Mouse (Mus musculus) naive thymus-derived CD4-positive, alpha-beta T cell, adult 2 months (primary cell): Measurements from ENCODE around the gene Mrpl51.

ENCODE experiments used
- DNase-seq: peaks from one replicate; pipeline ENCODE4 v3.0.0-alpha.2; 2011; ENCODE audit warnings: low read depth

The Mrpl51 gene

GRCm38 (mm10) chr6:125191332-125192015 is at the start of gene Mrpl51, which contains the start of gene Ncapd2:
TSS of gene Mrpl51 (plus strand) at chr6:125191801.
TSS of gene Ncapd2 (minus strand) at chr6:125191701.
- DNase-seq: peak; percentile 99

DNA sequence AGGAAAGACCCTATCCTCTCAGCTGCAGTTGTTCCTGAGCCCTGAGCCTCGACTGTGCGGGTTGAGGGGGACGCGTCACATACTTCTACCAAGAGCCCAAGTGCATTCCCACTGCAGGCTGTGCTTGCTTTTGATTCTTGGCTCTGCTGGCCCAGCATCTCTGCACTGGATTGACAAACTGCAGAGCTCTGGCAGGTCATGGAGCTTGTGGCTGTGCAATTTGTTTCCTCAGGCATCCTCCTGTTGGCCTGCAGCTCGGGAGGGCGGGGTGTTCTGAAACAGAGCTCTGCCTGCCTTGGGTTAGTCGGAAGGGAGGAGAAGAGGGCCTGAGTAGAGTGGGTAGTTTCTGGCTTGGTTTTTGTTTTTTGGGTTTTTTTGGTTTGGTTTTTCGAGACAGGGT is 49.2 kb upstream of the Mrpl51 start:
- no peak for DNase-seq

- no peak for DNase-seq
Observed at GRCm38 (mm10) chr6:125143128-125143527, 48.5 kb upstream of the Mrpl51 start.

GRCm38 (mm10) chr6:125143904-125144303 is 47.7 kb upstream of the Mrpl51 start:
- DNase-seq: no peak

DNA sequence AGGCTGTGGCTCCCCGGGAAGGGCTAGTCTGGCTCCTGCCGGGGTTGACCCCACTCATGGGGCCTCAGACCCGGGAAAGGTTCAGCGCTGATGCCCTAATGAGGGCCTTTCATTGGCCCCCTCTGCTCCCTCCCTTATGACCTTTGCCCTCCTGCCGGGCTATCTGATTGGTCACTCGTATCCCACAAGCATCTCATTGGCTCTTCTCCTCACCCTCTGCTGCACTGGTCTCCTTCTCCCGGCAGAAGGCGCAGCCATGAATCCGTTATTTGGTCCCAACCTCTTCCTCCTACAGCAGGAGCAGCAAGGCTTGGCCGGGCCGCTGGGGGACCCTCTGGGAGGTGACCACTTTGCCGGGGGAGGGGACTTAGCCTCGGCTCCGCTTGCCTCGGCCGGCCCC is 46.6 kb upstream of the Mrpl51 start, which contains the start of gene Iffo1:
Gene Iffo1 (plus strand): TSS at position 241 of the 400 bp plus-strand sequence.
- peak; percentile 87 for DNase-seq

GRCm38 (mm10) chr6:125145479-125145951 is 46.1 kb upstream of the Mrpl51 start:
- DNase-seq: no peak

GRCm38 (mm10) chr6:125146148-125146547 is 45.5 kb upstream of the Mrpl51 start:
- no peak for DNase-seq

DNA sequence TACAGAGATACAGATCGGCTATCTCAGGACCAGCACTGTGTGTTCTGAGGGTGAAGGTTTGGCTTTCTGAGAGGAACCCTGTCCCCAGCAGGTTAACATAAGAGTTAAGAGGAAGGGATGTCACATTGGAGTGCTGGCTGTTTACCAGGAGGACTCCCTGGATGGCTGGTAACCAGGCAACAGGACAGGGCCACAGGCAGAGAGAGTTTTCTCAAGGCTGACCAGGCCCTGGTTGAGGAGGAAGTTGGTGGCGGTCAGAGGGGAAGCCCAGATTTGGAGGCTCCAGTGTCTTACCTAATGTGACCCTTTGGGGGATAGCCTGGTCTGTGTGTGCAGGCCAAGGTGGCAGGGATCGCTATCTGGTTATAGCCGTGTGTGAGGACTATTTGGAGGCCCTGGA is 44.8 kb upstream of the Mrpl51 start:
- no peak for DNase-seq

DNA sequence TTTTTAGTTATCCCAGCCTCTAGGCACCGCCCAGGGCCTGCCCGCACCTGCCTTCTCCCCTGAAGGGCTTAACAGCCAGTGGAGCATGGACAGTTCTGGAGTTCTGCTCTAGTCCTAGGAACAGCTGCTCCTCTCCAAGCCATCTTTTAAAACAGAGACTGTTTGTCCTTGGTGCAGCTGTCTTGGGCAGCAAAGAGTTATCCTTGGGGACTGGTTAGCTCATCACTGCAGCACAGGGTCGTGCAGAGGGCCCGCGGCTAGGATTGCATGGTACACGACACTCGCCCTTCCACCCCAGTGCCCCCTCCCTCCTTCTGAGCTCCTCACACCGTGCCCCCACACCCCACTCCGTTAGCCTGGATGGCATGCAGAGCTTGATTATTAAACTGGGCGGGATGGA is 44.3 kb upstream of the Mrpl51 start:
- no peak for DNase-seq

DNA sequence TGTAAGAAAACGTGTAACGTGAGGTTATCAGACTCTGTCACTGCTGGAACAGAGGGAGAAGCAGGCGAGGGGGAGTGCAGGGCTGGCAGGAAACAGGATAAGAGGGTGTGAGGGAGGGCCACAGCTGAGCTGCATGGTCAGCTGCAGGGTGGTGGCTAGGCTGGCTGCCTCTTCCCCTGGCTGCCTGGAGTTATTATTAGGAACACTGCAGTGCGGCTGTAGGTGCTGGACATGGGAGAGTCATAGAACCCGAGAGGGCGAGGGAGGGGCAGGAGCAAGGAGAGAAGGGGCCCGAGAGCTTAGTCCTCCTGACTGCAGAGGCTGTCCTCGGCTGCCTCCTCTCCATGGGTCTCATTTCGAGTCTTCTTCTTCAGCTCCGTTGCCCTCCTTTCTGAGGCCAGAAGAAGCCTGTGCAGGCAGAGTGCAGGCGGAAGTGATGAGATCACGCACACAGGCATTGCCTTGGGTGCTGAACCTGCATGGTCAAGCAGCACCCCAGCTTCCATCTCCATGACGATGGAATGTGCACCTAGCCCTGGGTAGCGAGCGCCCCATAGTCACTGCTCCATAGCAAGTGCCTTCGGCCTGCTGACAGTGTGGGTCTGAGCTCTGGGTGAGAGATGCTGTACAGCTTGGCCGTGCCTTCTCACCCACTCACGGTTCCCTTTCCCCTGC is 43.2 kb upstream of the Mrpl51 start:
- DNase-seq: no peak

GRCm38 (mm10) chr6:125148926-125149568 is 42.6 kb upstream of the Mrpl51 start:
- DNase-seq: no peak

DNA sequence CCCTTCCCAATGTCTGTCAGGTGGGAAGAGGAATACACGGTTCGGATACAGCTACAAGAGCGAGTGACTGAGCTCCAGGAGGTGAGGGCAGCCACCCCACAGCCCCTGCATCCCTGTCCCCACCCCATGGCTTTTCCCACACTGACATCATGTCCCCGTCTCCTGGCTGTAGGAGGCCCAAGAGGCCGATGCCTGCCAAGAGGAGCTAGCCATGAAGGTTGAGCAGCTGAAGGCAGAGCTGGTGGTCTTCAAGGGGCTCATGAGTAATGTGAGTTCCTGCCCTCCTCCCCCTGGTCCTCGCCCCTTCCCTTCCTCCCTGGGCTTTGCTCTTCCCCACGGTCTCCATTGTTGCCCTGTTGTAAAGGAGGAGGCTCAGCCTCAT is 42.0 kb upstream of the Mrpl51 start:
- DNase-seq: no peak

DNA sequence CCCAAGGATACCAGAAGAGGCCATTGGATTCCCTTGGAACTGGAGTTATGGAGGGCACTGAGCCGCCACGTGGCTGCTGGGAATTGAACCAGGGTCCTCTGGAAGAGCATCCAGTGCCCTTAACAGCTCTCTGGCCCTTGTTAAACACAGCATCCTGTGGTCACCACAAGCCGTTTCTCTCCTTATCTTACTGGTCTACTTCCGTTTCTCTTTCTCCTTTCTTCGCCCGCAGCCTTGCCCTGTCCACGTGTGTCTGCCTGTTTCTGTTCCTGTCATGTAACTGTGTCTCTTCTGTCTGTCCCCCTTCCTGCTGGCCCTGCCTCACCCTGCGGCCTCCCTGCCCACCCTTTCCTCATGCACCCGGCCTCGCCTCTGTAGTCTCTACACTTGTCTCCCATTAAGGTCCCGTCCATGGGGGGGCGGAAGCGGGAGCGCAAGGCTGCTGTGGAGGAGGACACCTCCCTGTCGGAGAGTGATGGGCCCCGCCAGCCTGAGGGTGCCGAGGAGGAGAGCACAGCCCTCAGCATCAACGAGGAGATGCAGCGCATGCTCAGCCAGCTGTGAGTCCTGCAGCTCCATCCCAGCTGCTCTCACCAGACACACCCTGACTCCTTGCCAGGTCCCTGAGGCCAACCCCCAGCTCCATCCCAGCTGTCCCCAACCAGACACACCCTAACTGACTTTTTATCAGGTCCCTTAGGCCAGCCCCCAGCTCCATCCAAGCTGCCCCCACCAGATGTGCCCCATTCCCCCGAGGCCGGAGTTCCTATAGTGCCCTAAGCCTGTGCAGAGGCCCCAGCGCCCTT is 39.2 kb upstream of the Mrpl51 start:
- no peak for DNase-seq

DNA sequence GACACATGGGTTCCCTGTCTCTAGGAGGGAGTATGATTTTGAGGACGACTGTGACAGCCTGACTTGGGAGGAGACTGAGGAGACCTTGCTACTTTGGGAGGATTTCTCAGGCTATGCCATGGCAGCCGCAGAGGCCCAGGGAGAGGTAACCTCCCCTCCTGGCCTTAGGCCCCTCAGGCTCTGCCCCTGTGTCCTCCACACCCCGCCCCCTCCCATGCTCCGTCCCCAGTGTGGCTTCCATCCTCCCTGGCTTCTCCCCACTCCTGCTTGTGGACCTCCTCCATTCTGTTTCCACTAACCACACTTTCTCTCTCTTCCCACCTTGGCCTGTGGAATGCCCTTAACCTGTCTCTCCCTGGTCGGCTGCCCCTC is 38.6 kb upstream of the Mrpl51 start:
- no peak for DNase-seq

GRCm38 (mm10) chr6:125153682-125154081 is 37.9 kb upstream of the Mrpl51 start:
- no peak for DNase-seq

- DNase-seq: peak; percentile 51
Observed at GRCm38 (mm10) chr6:125154550-125154949, 37.1 kb upstream of the Mrpl51 start.

- DNase-seq: no peak
Observed at GRCm38 (mm10) chr6:125155262-125155661, 36.3 kb upstream of the Mrpl51 start.

DNA sequence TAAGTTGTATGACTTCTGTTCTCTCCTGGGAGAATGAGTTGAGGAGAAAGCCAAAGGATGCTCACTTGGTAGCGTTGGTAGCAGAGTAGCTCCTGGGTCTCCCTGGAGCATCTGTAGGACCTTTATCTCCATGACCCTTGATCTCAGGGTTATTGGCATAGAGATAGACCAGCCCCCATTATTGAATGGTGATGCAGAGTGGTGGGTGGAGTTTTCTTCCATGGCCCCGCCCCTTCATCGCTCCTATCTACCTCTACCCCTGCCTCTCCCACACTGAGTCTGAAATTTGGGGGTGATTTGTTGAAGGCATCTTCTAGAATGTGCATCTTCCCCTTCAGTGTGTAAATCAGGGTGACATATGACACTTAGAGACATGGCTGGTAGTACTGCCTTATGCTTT is 35.1 kb upstream of the Mrpl51 start:
- DNase-seq: no peak

GRCm38 (mm10) chr6:125156903-125157614 is 34.5 kb upstream of the Mrpl51 start:
- no peak for DNase-seq

DNA sequence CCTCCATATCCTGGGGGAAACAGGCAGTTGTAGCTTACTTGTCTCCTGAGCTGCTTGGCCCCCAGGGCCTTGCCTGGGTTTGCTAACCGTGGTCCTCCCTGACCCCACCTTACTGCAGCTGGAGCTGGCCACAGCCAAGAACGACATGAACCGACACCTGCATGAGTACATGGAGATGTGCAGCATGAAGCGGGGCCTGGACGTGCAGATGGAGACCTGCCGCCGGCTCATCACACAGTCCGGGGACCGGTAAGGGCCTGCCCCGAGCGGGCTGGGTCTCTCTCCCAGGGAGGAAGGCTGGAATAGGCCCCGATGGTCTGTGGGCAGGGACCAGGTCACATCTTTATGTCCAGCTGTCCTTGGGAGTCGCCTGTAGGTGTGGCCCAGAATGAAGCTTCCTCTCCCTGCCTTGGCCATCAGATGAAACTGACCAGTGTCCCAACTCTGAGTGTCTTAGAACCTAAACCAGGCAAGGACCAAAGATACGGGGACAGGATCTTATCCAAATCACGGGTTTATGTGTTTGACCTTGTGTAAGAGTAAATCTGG is 32.6 kb upstream of the Mrpl51 start:
- no peak for DNase-seq
